Mouse (Mus musculus) mammary gland, adult 2 months (tissue): Measurements from ENCODE around the gene Vmn1r215. TPM values are rescaled to one million over a fixed set of nuclear protein-coding genes. Genes with fewer than 3 reads are reported as not detected.

Experiments used
- polyA plus RNA-seq: library from polyadenylated mRNA; depleted of rRNA; stranded (reverse); fragments of >200 nt; gene quantifications from 2 replicates; pipeline ENCODE4 v1.2.3, GENCODE M21; 2012; ENCODE audit warnings: low replicate concordance; rRNA removed

Vmn1r215 gene
- not detected in 2 replicates for polyA plus RNA-seq

GRCm38 (mm10) chr13:23067725-23068124 lies at the start of gene Vmn1r215:
Gene Vmn1r215 (plus strand): TSS chr13:23068025.

GRCm38 (mm10) chr13:23030118-23030517 lies 37.7 kb upstream of the Vmn1r215 start, which contains the start of gene Vmn1r214:
Gene Vmn1r214 (plus strand): TSS chr13:23030418.

GRCm38 (mm10) chr13:23118126-23118525 lies 50.3 kb downstream of the Vmn1r215 start, which contains the start of gene Vmn1r217:
Gene Vmn1r217 (minus strand): TSS chr13:23118226.

Other genes starting within 250 kb of the Vmn1r215 start
- gene Vmn1r210, start 236.7 kb upstream of the Vmn1r215 start, polyA plus RNA-seq, result not detected in 2 replicates
- not detected in 2 replicates for gene Vmn1r211, start 210.5 kb upstream of the Vmn1r215 start, polyA plus RNA-seq
- not detected in 2 replicates for gene Vmn1r212, start 183.8 kb upstream of the Vmn1r215 start, polyA plus RNA-seq
- not detected in 2 replicates for gene Vmn1r213, start 60.4 kb upstream of the Vmn1r215 start, polyA plus RNA-seq
- not detected in 2 replicates for gene Vmn1r214, start 37.6 kb upstream of the Vmn1r215 start, polyA plus RNA-seq
- not detected in 2 replicates for gene Vmn1r217, start 50.2 kb downstream of the Vmn1r215 start, polyA plus RNA-seq
- not detected in 2 replicates for gene Vmn1r218, start 65.1 kb downstream of the Vmn1r215 start, polyA plus RNA-seq
- not detected in 2 replicates for gene Vmn1r219, start 91.3 kb downstream of the Vmn1r215 start, polyA plus RNA-seq
- not detected in 2 replicates for gene Vmn1r220, start 120.0 kb downstream of the Vmn1r215 start, polyA plus RNA-seq
- not detected in 2 replicates for gene Vmn1r221, start 146.1 kb downstream of the Vmn1r215 start, polyA plus RNA-seq
- not detected in 2 replicates for gene Vmn1r222, start 167.9 kb downstream of the Vmn1r215 start, polyA plus RNA-seq
- gene Vmn1r223, start 179.1 kb downstream of the Vmn1r215 start, polyA plus RNA-seq, result not detected in 2 replicates